Comparison of ENCODE assay signal across 22 mouse cellular contexts in genomic region chr16:97817414-97817813, GRCm38 (mm10). TPM values are rescaled to one million over a fixed set of nuclear protein-coding genes. Genes with fewer than 3 reads are reported as not detected.
"Had no signal": no experiment of that assay in that cellular context is flagged by ENCODE, and none has a peak within 500 bp of the region (broad histone marks: within the 10 kb centered on the region; RNA-seq: fewer than 3 reads in every experiment).

No protein-coding gene starts in this region.

- H3K9me3 ChIP-seq: lung, embryonic 15.5 days; midbrain, embryonic 10.5 days; midbrain, embryonic 12.5 days; neural tube, embryonic 13.5 days; neural tube, embryonic 15.5 days had no signal

- H3K4me2 ChIP-seq: lung, embryonic 15.5 days; midbrain, embryonic 12.5 days; neural tube, embryonic 13.5 days; neural tube, embryonic 15.5 days had no signal

- ATAC-seq: liver, postnatal 0 days; lung, postnatal 0 days; midbrain, embryonic 16.5 days had no signal

- DNase-seq: liver, postnatal 0 days; lung, adult 2 months; lung, postnatal 14 days; lung, postnatal 36 days; midbrain, embryonic 14.5 days; retina, postnatal 1 day; right cerebral cortex, adult 18-20 months; right cerebral cortex, postnatal 25 days; right cerebral cortex, postnatal 4 days; spleen, adult 18-20 months; thymus, adult 18-20 months; thymus, postnatal 14 days; thymus, postnatal 36 days had no signal

- H3K4me3 ChIP-seq: lung, embryonic 15.5 days; midbrain, embryonic 10.5 days; midbrain, embryonic 12.5 days; myocyte; neural tube, embryonic 13.5 days; neural tube, embryonic 15.5 days had no signal

- H3K27me3 ChIP-seq: lung, embryonic 15.5 days; midbrain, embryonic 12.5 days; neural tube, embryonic 13.5 days; neural tube, embryonic 15.5 days had no signal

- H3K4me1 ChIP-seq: lung, embryonic 15.5 days; midbrain, embryonic 10.5 days; midbrain, embryonic 12.5 days; neural tube, embryonic 13.5 days; neural tube, embryonic 15.5 days had no signal

- H3K9ac ChIP-seq: liver, postnatal 0 days; lung, embryonic 15.5 days; midbrain, embryonic 12.5 days; neural tube, embryonic 13.5 days; neural tube, embryonic 15.5 days had no signal

- H3K27ac ChIP-seq: lung, embryonic 15.5 days; midbrain, embryonic 10.5 days; midbrain, embryonic 12.5 days; neural tube, embryonic 13.5 days; neural tube, embryonic 15.5 days had no signal

RNA-seq across cellular contexts. Expression of gene Ripk4, which starts 53.8 kb away (rescaled TPM):
- total RNA-seq: megakaryocyte-erythroid progenitor cell, adult 5-6 weeks had no signal
- polyA plus RNA-seq: myocyte had no signal
